Mouse (Mus musculus) CH12.LX (cell line): ENCODE data around the gene Acads.

Experiments used
- CHD1 ChIP-seq: IDR thresholded peaks from 2 replicates; pipeline ENCODE4 v1.6.1; 2012; ENCODE audit warnings: low read depth, low read length, improper control_type of control experiment, inconsistent platforms
- CTCF ChIP-seq, 2 experiments: IDR thresholded peaks in 1 of 2; conservative IDR thresholded peaks in 1 of 2; 2 replicates each; pipeline ENCODE4 v1.5.1; 2011 to 2012; ENCODE audit warnings: low read depth in 2 of 2, low read length in 2 of 2, improper control_type of control experiment in 1 of 2, inconsistent platforms in 1 of 2, mild to moderate bottlenecking in 1 of 2, moderate library complexity in 1 of 2
- EP300 ChIP-seq: IDR thresholded peaks from 2 replicates; pipeline ENCODE4 v1.6.1; 2011; ENCODE audit warnings: low read length, improper control_type of control experiment
- ETS1 ChIP-seq: conservative IDR thresholded peaks from 2 replicates; pipeline ENCODE4 v1.6.1; 2012; ENCODE audit warnings: low read depth, mild to moderate bottlenecking, inconsistent platforms, low read length, improper control_type of control experiment, moderate library complexity
- HCFC1 ChIP-seq: IDR thresholded peaks from 2 replicates; pipeline ENCODE4 v1.6.1; 2012; ENCODE audit warnings: low read depth, mild to moderate bottlenecking, inconsistent platforms, low read length, improper control_type of control experiment
- IRF4 ChIP-seq: IDR thresholded peaks from 2 replicates; pipeline ENCODE4 v1.6.1; 2014; ENCODE audit warnings: low read depth, mild to moderate bottlenecking, inconsistent platforms, low read length, improper control_type of control experiment
- MAX ChIP-seq: IDR thresholded peaks from 2 replicates; pipeline ENCODE4 v1.6.1; 2011; ENCODE audit warnings: low read length, improper control_type of control experiment
- RAD21 ChIP-seq: IDR thresholded peaks from 2 replicates; pipeline ENCODE4 v1.6.1; 2011; ENCODE audit warnings: low read depth, mild to moderate bottlenecking, low read length, improper control_type of control experiment, moderate library complexity
- SIN3A ChIP-seq: IDR thresholded peaks from 2 replicates; pipeline ENCODE4 v1.6.1; 2012; ENCODE audit warnings: low read length, improper control_type of control experiment, inconsistent platforms
- UBTF ChIP-seq: IDR thresholded peaks from 2 replicates; pipeline ENCODE4 v1.6.1; 2012; ENCODE audit warnings: low read depth, mild to moderate bottlenecking, inconsistent platforms, low read length, improper control_type of control experiment, moderate library complexity

DNA sequence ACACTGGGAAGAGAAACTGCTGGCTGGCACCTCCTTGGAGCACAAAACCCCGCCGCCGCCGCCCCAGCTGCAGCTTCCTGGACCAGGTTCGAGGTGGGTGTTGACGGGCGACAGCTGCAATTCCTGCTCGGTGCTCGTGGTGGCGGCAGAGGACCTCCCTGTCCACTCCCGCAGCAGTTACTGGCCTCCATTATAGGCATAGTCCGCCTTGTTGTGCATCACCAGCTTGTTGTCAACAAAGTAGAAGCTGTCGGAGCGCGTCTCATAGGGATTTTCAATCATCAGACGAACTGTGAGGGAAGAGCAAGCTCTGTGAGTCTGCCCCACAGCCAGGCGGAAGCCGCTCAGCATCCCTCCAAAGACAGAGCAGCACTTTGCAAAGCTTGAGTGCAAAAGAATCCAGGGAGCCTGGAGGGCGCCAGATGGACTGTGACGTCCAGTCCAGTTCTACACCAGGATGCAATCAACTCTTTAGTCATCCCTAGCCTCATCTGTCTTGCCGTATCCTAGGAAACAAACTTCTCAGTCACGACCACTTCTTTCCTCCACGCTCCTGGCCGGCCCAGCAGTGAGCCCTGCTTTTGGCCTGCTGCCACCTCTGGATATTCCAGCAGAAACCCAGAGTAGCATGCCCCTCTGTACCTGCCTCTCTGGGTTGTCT is 6.2 kb upstream of the Acads start:
- TF ChIP-seq SIN3A (no peak), RAD21 (peak; percentile 91), EP300 (no peak), ETS1 (no peak), UBTF (no peak), HCFC1 (no peak), MAX (no peak), CTCF (conservative IDR thresholded peaks at IDR 0.05 in 1 of 2, IDR thresholded peaks at IDR 0.05 in 1 of 2; ENCODE audit: low read depth in 2 of 2, low read length in 2 of 2) (peak; percentile 44 to 93; a peak in 3 of 4 replicates), IRF4 (peak; percentile 29; the same call in 1 of the 2 replicates), CHD1 (no peak)
